Mouse (Mus musculus) testis, postnatal 10 days (tissue): ENCODE measurements around the gene Ncor2.

Source experiments
- DNase-seq: peaks from one replicate; pipeline ENCODE4 v3.0.0; 2021; ENCODE audit warnings: low spot score

Ncor2 gene

GRCm38 (mm10) chr5:125017332-125017731, 161.7 kb downstream of the Ncor2 start:
- DNase-seq, result no peak

- DNase-seq, result no peak
These were observed 162.4 kb downstream of the Ncor2 start for GRCm38 (mm10) chr5:125016421-125017242.

GRCm38 (mm10) chr5:125015576-125015975, 163.4 kb downstream of the Ncor2 start:
- DNase-seq, result no peak

GRCm38 (mm10) chr5:125015066-125015465, 164.0 kb downstream of the Ncor2 start:
- DNase-seq, result no peak

- DNase-seq, result peak; percentile 88
These were observed 164.5 kb downstream of the Ncor2 start for GRCm38 (mm10) chr5:125014497-125014896.

- no peak for DNase-seq
These were observed 167.4 kb downstream of the Ncor2 start for GRCm38 (mm10) chr5:125011628-125012027.

- DNase-seq, result no peak
These were observed 167.9 kb downstream of the Ncor2 start for GRCm38 (mm10) chr5:125011166-125011565.

GRCm38 (mm10) chr5:125006896-125007295, 172.1 kb downstream of the Ncor2 start:
- no peak for DNase-seq

GRCm38 (mm10) chr5:125005871-125006652, 173.0 kb downstream of the Ncor2 start:
- peak; percentile 66 for DNase-seq

- DNase-seq, result peak; percentile 45
These were observed 175.2 kb downstream of the Ncor2 start for GRCm38 (mm10) chr5:125003873-125004255.

- DNase-seq, result peak; percentile 84
These were observed 175.8 kb downstream of the Ncor2 start, which contains the start of gene Rflna for GRCm38 (mm10) chr5:125002969-125003872. TSS of gene Rflna (plus strand) at chr5:125003221.

GRCm38 (mm10) chr5:125000756-125001250, 178.2 kb downstream of the Ncor2 start:
- no peak for DNase-seq

- no peak for DNase-seq
These were observed 181.1 kb downstream of the Ncor2 start for GRCm38 (mm10) chr5:124997913-124998312.

GRCm38 (mm10) chr5:124996816-124997215, 182.2 kb downstream of the Ncor2 start:
- DNase-seq, result no peak

GRCm38 (mm10) chr5:124992891-124993290, 186.1 kb downstream of the Ncor2 start:
- DNase-seq, result no peak

GRCm38 (mm10) chr5:124992323-124992722, 186.7 kb downstream of the Ncor2 start:
- no peak for DNase-seq

- no peak for DNase-seq
These were observed 189.3 kb downstream of the Ncor2 start for GRCm38 (mm10) chr5:124989724-124990123.

GRCm38 (mm10) chr5:124986656-124987055, 192.4 kb downstream of the Ncor2 start:
- DNase-seq, result no peak

GRCm38 (mm10) chr5:124986222-124986621, 192.8 kb downstream of the Ncor2 start:
- DNase-seq, result no peak

GRCm38 (mm10) chr5:124969790-124970189, 209.2 kb downstream of the Ncor2 start:
- no peak for DNase-seq
